9 mouse cellular contexts compared by ENCODE assay signal in genomic region chr5:16309168-16310006, GRCm38 (mm10).
DNase-seq lines count a peak whose midpoint lies in the region; ATAC-seq and TF ChIP-seq lines count a peak whose summit lies in the region.
"Had no signal": no experiment of that assay in that cellular context is flagged by ENCODE, and none has a peak within 500 bp of the region (broad histone marks: within the 10 kb centered on the region; RNA-seq: fewer than 3 reads in every experiment).

No protein-coding gene starts in this region.

- no peak for TF ChIP-seq EP300 in stomach, postnatal 0 days (optimal IDR thresholded peaks at IDR 0.05)

- no peaks in the 10 kb centered on the region for H3K4me1 ChIP-seq in spleen, adult 2 months (ENCODE audit: control insufficient read depth, insufficient read depth, insufficient read length)
- H3K4me1 ChIP-seq in midbrain, postnatal 0 days (ENCODE audit: insufficient read depth, low read length): no peaks in the 10 kb centered on the region
- no peaks in the 10 kb centered on the region for H3K4me1 ChIP-seq in stomach, postnatal 0 days (replicated peaks; ENCODE audit: control insufficient read depth, insufficient read depth)

- no peaks in the 10 kb centered on the region for H3K27me3 ChIP-seq in spleen, adult 2 months (ENCODE audit: control insufficient read depth, insufficient read depth, low read length)
- no peaks in the 10 kb centered on the region for H3K27me3 ChIP-seq in midbrain, postnatal 0 days (ENCODE audit: insufficient read depth, low read length)
- H3K27me3 ChIP-seq in stomach, postnatal 0 days (ENCODE audit: control insufficient read depth, insufficient read depth, low read length): no peaks in the 10 kb centered on the region

- 40% methylated on average over 7 of the region's 7 CpGs for WGBS in spleen, adult 2 months
- WGBS in midbrain, postnatal 0 days: 35% methylated on average over 7 of the region's 7 CpGs
- 36% methylated on average over 7 of the region's 7 CpGs for whole genome bisulfite sequencing in stomach, postnatal 0 days

- ATAC-seq in midbrain, postnatal 0 days (ENCODE audit: low FRiP score): peak; percentile 73; the same call in 1 of the 2 replicates
- 0 out of 2 replicates have a peak, but pooled peaks have one; percentile 61 for ATAC-seq in stomach, postnatal 0 days (ENCODE audit: low FRiP score, low TSS enrichment)

- H3K4me2 ChIP-seq in midbrain, postnatal 0 days (ENCODE audit: low read depth, low read length, poor library complexity, severe bottlenecking): no peak overlapping the region
- H3K4me2 ChIP-seq in stomach, postnatal 0 days (replicated peaks; ENCODE audit: low read depth): no peak overlapping the region

- intact Hi-C loops in left cerebral cortex, postnatal 36 days (cut with DNase I): loop anchor here (5.0 kb wide), 1 partner anchor 558 kb away; no protein-coding TSS in a partner anchor

- DNase-seq in spleen, adult 2 months (ENCODE audit: low read depth in 1 of 2, low spot score in 2 of 2): peak in 1 of 2 experiments; percentile 5
- no peak for DNase-seq in spleen, postnatal 36 days (ENCODE audit: low spot score in 2 of 2)
- DNase-seq in cerebellum, postnatal 14 days: peak; percentile 81 to 84
- DNase-seq in gastrocnemius, adult 18-20 months (ENCODE audit: low spot score): peak; percentile 33
- DNase-seq in kidney, adult 18-20 months: peak; percentile 56
- peak; percentile 55 to 62 for DNase-seq in left cerebral cortex, postnatal 36 days (ENCODE audit: low spot score in 2 of 2)
- peak; percentile 82 for DNase-seq in midbrain, postnatal 0 days (ENCODE audit: low spot score)
- DNase-seq in stomach, postnatal 0 days (ENCODE audit: low spot score): peak; percentile 58

- H3K9me3 ChIP-seq in midbrain, postnatal 0 days (ENCODE audit: low read length): no peaks in the 10 kb centered on the region
- H3K9me3 ChIP-seq in stomach, postnatal 0 days (ENCODE audit: control insufficient read depth, low read length): no peaks in the 10 kb centered on the region

- no peaks in the 10 kb centered on the region for H3K36me3 ChIP-seq in spleen, adult 2 months (ENCODE audit: control insufficient read depth, insufficient read depth, low read length)
- no peaks in the 10 kb centered on the region for H3K36me3 ChIP-seq in midbrain, postnatal 0 days (ENCODE audit: insufficient read depth, low read length)
- H3K36me3 ChIP-seq in stomach, postnatal 0 days (ENCODE audit: control insufficient read depth, insufficient read depth, low read length): no peaks in the 10 kb centered on the region

- H3K27ac ChIP-seq in spleen, adult 2 months (ENCODE audit: insufficient read depth, low read length): no peak overlapping the region
- H3K27ac ChIP-seq in midbrain, postnatal 0 days (ENCODE audit: low read depth, low read length): no peak overlapping the region
- H3K27ac ChIP-seq in stomach, postnatal 0 days (replicated peaks): no peak overlapping the region

- peak; percentile 18; the same call in 1 of the 2 replicates for TF ChIP-seq CTCF in spleen, adult 2 months (IDR thresholded peaks at IDR 0.05; ENCODE audit: extremely low read depth, insufficient read depth, insufficient read length, insufficient replicate concordance)
- peak; percentile 94 for TF ChIP-seq CTCF in midbrain, postnatal 0 days (IDR thresholded peaks at IDR 0.05)
- TF ChIP-seq CTCF in stomach, postnatal 0 days (IDR thresholded peaks at IDR 0.05; ENCODE audit: low read depth): peak; percentile 90

- H3K4me3 ChIP-seq in spleen, adult 2 months (ENCODE audit: extremely low read depth, insufficient read depth, insufficient read length): no peak overlapping the region
- H3K4me3 ChIP-seq in midbrain, postnatal 0 days (ENCODE audit: low read depth, low read length): no peak overlapping the region
- no peak overlapping the region for H3K4me3 ChIP-seq in stomach, postnatal 0 days (ENCODE audit: low read depth, low read length)
- H3K4me3 ChIP-seq: myocyte had no signal

- H3K9ac ChIP-seq in midbrain, postnatal 0 days (replicated peaks; ENCODE audit: low read length, poor library complexity, severe bottlenecking): no peak overlapping the region
- H3K9ac ChIP-seq in stomach, postnatal 0 days (ENCODE audit: low read length): no peak overlapping the region

- no peak for TF ChIP-seq POLR2A in spleen, adult 2 months (IDR thresholded peaks at IDR 0.05; ENCODE audit: low read depth, low read length)

Comparison
In these comparisons a context has a peak if more than half of its experiments do, and no peak if none do; other contexts are left out.
1. DNase-seq: peak in cerebellum, postnatal 14 days (2 of 2), gastrocnemius, adult 18-20 months (single experiment), kidney, adult 18-20 months (single experiment), left cerebral cortex, postnatal 36 days (2 of 2), midbrain, postnatal 0 days (single experiment) and stomach, postnatal 0 days (single experiment); none in spleen, postnatal 36 days (0 of 2).
2. CTCF ChIP-seq: peak in every context shown above with its lines; median percentile 94 in midbrain, postnatal 0 days; 90 in stomach, postnatal 0 days; 18 in spleen, adult 2 months.